Comparison of ENCODE assay signal across 15 mouse cellular contexts in the genomic region with DNA sequence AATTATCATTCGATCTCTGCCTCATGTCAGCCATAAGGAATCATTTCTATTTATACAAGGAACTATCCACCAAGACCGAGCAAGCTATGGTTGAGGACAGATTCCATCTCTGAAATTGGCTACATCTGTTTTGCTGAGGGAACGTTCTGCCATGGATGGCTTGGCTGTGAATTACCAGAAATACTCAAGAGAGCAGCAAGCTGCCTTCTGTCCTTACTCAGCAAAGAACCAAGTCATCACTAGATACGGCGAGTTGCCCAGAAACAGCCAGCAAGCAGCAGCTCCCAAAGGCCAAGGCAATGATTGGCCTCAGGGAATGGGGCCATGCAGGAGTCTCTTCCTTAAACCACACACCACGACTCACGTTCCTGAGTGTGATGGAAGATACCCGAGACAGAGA.
DNase-seq lines count a peak whose midpoint lies in the region; ATAC-seq and TF ChIP-seq lines count a peak whose summit lies in the region.
"Had no signal": no experiment of that assay in that cellular context is flagged by ENCODE, and none has a peak within 500 bp of the region (broad histone marks: within the 10 kb centered on the region; RNA-seq: fewer than 3 reads in every experiment).

No protein-coding gene starts in this region.

- H3K4me1 ChIP-seq in hindbrain, postnatal 0 days (ENCODE audit: insufficient read depth, low read length) = 0 out of 2 replicates have a peak, but pooled peaks cover 2% of the 10 kb centered on the region
- peaks cover 6% of the 10 kb centered on the region; the same call in 1 of the 2 replicates for H3K4me1 ChIP-seq in hindbrain, embryonic 12.5 days
- peaks cover 1% of the 10 kb centered on the region; the same call in 1 of the 2 replicates for H3K4me1 ChIP-seq in cortical plate, adult 2 months (ENCODE audit: control insufficient read depth, insufficient read depth, low read length)
- H3K4me1 ChIP-seq: limb, embryonic 13.5 days had no signal

- no peak overlapping the region for H3K4me3 ChIP-seq in hindbrain, postnatal 0 days (ENCODE audit: low read length)
- no peak overlapping the region for H3K4me3 ChIP-seq in hindbrain, embryonic 12.5 days
- H3K4me3 ChIP-seq in cortical plate, adult 2 months (ENCODE audit: insufficient read depth, low read length) = no peak overlapping the region
- H3K4me3 ChIP-seq: embryonic facial prominence, embryonic 13.5 days; limb, embryonic 13.5 days had no signal

- no peaks in the 10 kb centered on the region for H3K9me3 ChIP-seq in hindbrain, postnatal 0 days (ENCODE audit: low read length)
- no peaks in the 10 kb centered on the region for H3K9me3 ChIP-seq in hindbrain, embryonic 12.5 days (replicated peaks)
- H3K9me3 ChIP-seq: embryonic facial prominence, embryonic 13.5 days; G1E; limb, embryonic 13.5 days had no signal

- WGBS in hindbrain, postnatal 0 days = 69% methylated on average over 8 of the region's 8 CpGs
- WGBS in hindbrain, embryonic 12.5 days = 84% methylated on average over 8 of the region's 8 CpGs

- no peaks in the 10 kb centered on the region for H3K27me3 ChIP-seq in hindbrain, postnatal 0 days (ENCODE audit: insufficient read depth, low read length)
- no peaks in the 10 kb centered on the region for H3K27me3 ChIP-seq in hindbrain, embryonic 12.5 days
- H3K27me3 ChIP-seq: embryonic facial prominence, embryonic 13.5 days; limb, embryonic 13.5 days had no signal

- no peak overlapping the region for H3K27ac ChIP-seq in hindbrain, postnatal 0 days
- no peak overlapping the region for H3K27ac ChIP-seq in hindbrain, embryonic 12.5 days
- 0 out of 2 replicates have a peak overlapping the region, but pooled peaks have one; percentile 6 for H3K27ac ChIP-seq in cortical plate, adult 2 months (ENCODE audit: insufficient read depth, low read length)
- H3K27ac ChIP-seq: embryonic facial prominence, embryonic 13.5 days; limb, embryonic 13.5 days; stomach, postnatal 0 days had no signal

- DNase-seq in cerebellum, postnatal 10 days = peak; percentile 64 to 67
- DNase-seq in cerebellum, postnatal 36 days = no peak
- peak; percentile 33 for DNase-seq in hindbrain, postnatal 0 days (ENCODE audit: low spot score)
- peak; percentile 34 to 39 for DNase-seq in layer of hippocampus, adult 8-10 months (ENCODE audit: low spot score in 2 of 2)
- DNase-seq in embryo, embryonic 10.5 days (ENCODE audit: low spot score) = no peak
- DNase-seq: kidney, adult 9 months; spleen, adult 18-20 months; thymus, postnatal 4 days had no signal

- no peak for TF ChIP-seq POLR2A in cortical plate, adult 2 months (IDR thresholded peaks at IDR 0.05; ENCODE audit: extremely low read depth, insufficient read depth, low read length)

- H3K4me2 ChIP-seq in hindbrain, postnatal 0 days (ENCODE audit: low read depth, low read length) = no peak overlapping the region
- no peak overlapping the region for H3K4me2 ChIP-seq in hindbrain, embryonic 12.5 days (replicated peaks)
- H3K4me2 ChIP-seq: embryonic facial prominence, embryonic 13.5 days; limb, embryonic 13.5 days; midbrain, embryonic 11.5 days had no signal

- no peak overlapping the region for H3K9ac ChIP-seq in hindbrain, postnatal 0 days (replicated peaks; ENCODE audit: low read length)
- H3K9ac ChIP-seq in hindbrain, embryonic 12.5 days = no peak overlapping the region
- H3K9ac ChIP-seq: embryonic facial prominence, embryonic 13.5 days; limb, embryonic 13.5 days had no signal

- no peak for TF ChIP-seq CTCF in hindbrain, postnatal 0 days (IDR thresholded peaks at IDR 0.05; ENCODE audit: low read depth)
- no peak for TF ChIP-seq CTCF in cortical plate, adult 2 months (IDR thresholded peaks at IDR 0.05; ENCODE audit: extremely low read depth, insufficient read depth, low read length)

- no peak for ATAC-seq in hindbrain, postnatal 0 days
- no peak for ATAC-seq in hindbrain, embryonic 12.5 days (ENCODE audit: low FRiP score)

- H3K36me3 ChIP-seq in hindbrain, postnatal 0 days (ENCODE audit: insufficient read depth, low read length) = no peaks in the 10 kb centered on the region
- no peaks in the 10 kb centered on the region for H3K36me3 ChIP-seq in hindbrain, embryonic 12.5 days
- H3K36me3 ChIP-seq: embryonic facial prominence, embryonic 13.5 days; G1E; limb, embryonic 13.5 days had no signal

Comparison
In these comparisons a context has a peak if more than half of its experiments do, and no peak if none do; other contexts are left out.
1. DNase-seq: peak in cerebellum, postnatal 10 days (2 of 2), hindbrain, postnatal 0 days (single experiment) and layer of hippocampus, adult 8-10 months (2 of 2); none in cerebellum, postnatal 36 days (0 of 2) and embryo, embryonic 10.5 days (single experiment).